Mouse (Mus musculus) kidney, postnatal 14 days (tissue): Measurements from ENCODE around the gene Gm10203.
A peak's percentile ranks its signal among the peaks of the same experiment; 100 is the strongest.
"Not testable (repeated sequence)": the region's sequence is repeated elsewhere in the genome, so short reads cannot be mapped to it uniquely, and the experiment has no call there.

Experiments
- DNase-seq: peaks from one replicate; pipeline ENCODE4 v3.0.0; 2022; ENCODE audit warnings: mixed read lengths

Gm10203 gene

GRCm38 (mm10) chr6:149129870-149130269, at the start of gene Gm10203:
TSS of gene Gm10203 (plus strand) at chr6:149130170.
- not testable (repeated sequence) for DNase-seq

- DNase-seq, result no peak
Measured at GRCm38 (mm10) chr6:149092406-149092805, 37.6 kb upstream of the Gm10203 start.

- DNase-seq, result peak; percentile 56
Measured at GRCm38 (mm10) chr6:149093465-149093864, 36.5 kb upstream of the Gm10203 start.

GRCm38 (mm10) chr6:149094555-149094954, 35.4 kb upstream of the Gm10203 start:
- no peak for DNase-seq

GRCm38 (mm10) chr6:149095389-149095788, 34.6 kb upstream of the Gm10203 start:
- DNase-seq, result no peak

GRCm38 (mm10) chr6:149096233-149096632, 33.7 kb upstream of the Gm10203 start:
- DNase-seq, result no peak

- no peak for DNase-seq
Measured at GRCm38 (mm10) chr6:149097276-149097675, 32.7 kb upstream of the Gm10203 start.

GRCm38 (mm10) chr6:149098993-149099392, 31.0 kb upstream of the Gm10203 start:
- no peak for DNase-seq

GRCm38 (mm10) chr6:149100174-149101075, 29.5 kb upstream of the Gm10203 start:
- peak; percentile 84 for DNase-seq

GRCm38 (mm10) chr6:149101076-149101942, 28.7 kb upstream of the Gm10203 start, which contains the start of gene Dennd5b:
TSS of gene Dennd5b (minus strand) at chr6:149101680.
- peak; percentile 92 for DNase-seq

- no peak for DNase-seq
Measured at GRCm38 (mm10) chr6:149101943-149102243, 28.1 kb upstream of the Gm10203 start.

GRCm38 (mm10) chr6:149103451-149103850, 26.5 kb upstream of the Gm10203 start:
- no peak for DNase-seq

- DNase-seq, result no peak
Measured at GRCm38 (mm10) chr6:149107615-149108014, 22.4 kb upstream of the Gm10203 start.

- no peak for DNase-seq
Measured at GRCm38 (mm10) chr6:149108909-149109308, 21.1 kb upstream of the Gm10203 start.

GRCm38 (mm10) chr6:149116992-149117391, 13.0 kb upstream of the Gm10203 start:
- peak; percentile 24 for DNase-seq

GRCm38 (mm10) chr6:149118935-149119334, 11.0 kb upstream of the Gm10203 start:
- peak; percentile 56 for DNase-seq

- DNase-seq, result peak; percentile 81
Measured at GRCm38 (mm10) chr6:149119853-149120252, 10.1 kb upstream of the Gm10203 start.

- no peak for DNase-seq
Measured at GRCm38 (mm10) chr6:149123042-149123441, 6.9 kb upstream of the Gm10203 start.

GRCm38 (mm10) chr6:149126675-149127074, 3.3 kb upstream of the Gm10203 start:
- peak; percentile 59 for DNase-seq

- DNase-seq, result no peak
Measured at GRCm38 (mm10) chr6:149131111-149131510, 1.1 kb downstream of the Gm10203 start.

- peak; percentile 66 for DNase-seq
Measured at GRCm38 (mm10) chr6:149132311-149133077, 2.5 kb downstream of the Gm10203 start.

GRCm38 (mm10) chr6:149134391-149135150, 4.6 kb downstream of the Gm10203 start:
- no peak for DNase-seq
